Mouse (Mus musculus) thymus, postnatal 10 days (tissue): ENCODE measurements around the gene 1110017D15Rik.

Source experiments
- DNase-seq, 2 experiments: peaks; one replicate each; pipeline ENCODE4 v3.0.0; 2021; ENCODE audit warnings: low spot score in 2 of 2

Gene 1110017D15Rik

GRCm38 (mm10) chr4:41517233-41517632 lies at the start of gene 1110017D15Rik:
Gene 1110017D15Rik (minus strand): TSS chr4:41517333.
- DNase-seq: no peak

- DNase-seq: no peak
These were observed 49.0 kb upstream of the 1110017D15Rik start for GRCm38 (mm10) chr4:41566123-41566522.

- DNase-seq: no peak
These were observed 46.2 kb upstream of the 1110017D15Rik start for GRCm38 (mm10) chr4:41563297-41563696.

- DNase-seq: no peak
These were observed 40.0 kb upstream of the 1110017D15Rik start for GRCm38 (mm10) chr4:41557092-41557491.

GRCm38 (mm10) chr4:41556311-41556953 lies 39.3 kb upstream of the 1110017D15Rik start:
- no peak for DNase-seq

GRCm38 (mm10) chr4:41554994-41555663 lies 38.0 kb upstream of the 1110017D15Rik start:
- no peak for DNase-seq

- no peak for DNase-seq
These were observed 36.0 kb upstream of the 1110017D15Rik start for GRCm38 (mm10) chr4:41553116-41553515.

- DNase-seq: peak; percentile 31 to 76
These were observed 35.4 kb upstream of the 1110017D15Rik start for GRCm38 (mm10) chr4:41552529-41552928.

- DNase-seq: no peak
These were observed 30.0 kb upstream of the 1110017D15Rik start for GRCm38 (mm10) chr4:41547086-41547485.

- DNase-seq: no peak
These were observed 28.9 kb upstream of the 1110017D15Rik start for GRCm38 (mm10) chr4:41545985-41546384.

- no peak for DNase-seq
These were observed 25.0 kb upstream of the 1110017D15Rik start for GRCm38 (mm10) chr4:41542136-41542535.

- no peak for DNase-seq
These were observed 17.7 kb upstream of the 1110017D15Rik start for GRCm38 (mm10) chr4:41534866-41535265.

GRCm38 (mm10) chr4:41532420-41532819 lies 15.3 kb upstream of the 1110017D15Rik start:
- peak in 1 of 2 experiments; percentile 18 for DNase-seq

GRCm38 (mm10) chr4:41527996-41528395 lies 10.9 kb upstream of the 1110017D15Rik start:
- DNase-seq: no peak

- no peak for DNase-seq
These were observed 9.9 kb upstream of the 1110017D15Rik start for GRCm38 (mm10) chr4:41527076-41527475.

- DNase-seq: no peak
These were observed 9.4 kb upstream of the 1110017D15Rik start for GRCm38 (mm10) chr4:41526553-41526952.

- DNase-seq: no peak
These were observed 7.7 kb upstream of the 1110017D15Rik start for GRCm38 (mm10) chr4:41524829-41525228.

- DNase-seq: no peak
These were observed 6.7 kb upstream of the 1110017D15Rik start for GRCm38 (mm10) chr4:41523839-41524238.

GRCm38 (mm10) chr4:41522788-41523187 lies 5.7 kb upstream of the 1110017D15Rik start:
- peak in 1 of 2 experiments; percentile 31 for DNase-seq

GRCm38 (mm10) chr4:41522136-41522535 lies 5.0 kb upstream of the 1110017D15Rik start:
- DNase-seq: no peak

- no peak for DNase-seq
These were observed 3.5 kb upstream of the 1110017D15Rik start for GRCm38 (mm10) chr4:41520641-41521040.

GRCm38 (mm10) chr4:41519195-41519594 lies 2.1 kb upstream of the 1110017D15Rik start:
- DNase-seq: no peak

- DNase-seq: no peak
These were observed 1.2 kb upstream of the 1110017D15Rik start for GRCm38 (mm10) chr4:41518349-41518748.
